Mouse (Mus musculus): ENCODE measurements around the gene Cacna2d1. TPM values are rescaled to one million over a fixed set of nuclear protein-coding genes. Genes with fewer than 3 reads are reported as not detected.

Cacna2d1 gene
- polyA plus RNA-seq, 2 experiments: 25.0 to 26.0 TPM

DNA sequence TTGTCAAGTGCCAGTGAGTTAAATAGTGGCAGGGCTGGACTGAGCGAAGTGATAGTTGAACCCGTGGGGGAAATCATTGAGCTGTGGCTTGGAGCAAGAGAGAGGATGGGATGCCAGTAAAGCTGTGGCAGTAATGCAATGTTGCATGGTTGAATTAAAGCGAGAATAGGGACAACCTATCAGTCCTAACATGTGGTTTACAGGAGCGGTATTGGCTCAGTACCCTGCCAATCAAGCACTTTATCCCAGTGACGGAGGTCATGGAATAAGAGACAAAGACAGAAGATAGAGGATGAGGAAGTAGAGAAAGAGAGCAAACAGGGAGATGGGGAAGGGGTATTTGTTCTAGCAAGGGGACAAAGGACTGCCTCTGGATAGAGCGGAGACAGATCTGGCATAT is 187.6 kb downstream of the Cacna2d1 start:
- no peak for TF ChIP-seq POLR2A (IDR thresholded peaks at IDR 0.05; ENCODE audit: borderline replicate concordance, extremely low read depth, insufficient read depth, insufficient read length)
- Histone ChIP-seq H3K9me3 (ENCODE audit: control insufficient read depth, low read length) (no peaks in the 10 kb centered on the region), H3K4me3 (replicated peaks; ENCODE audit: low read length) (no peak overlapping the region), H3K27ac (replicated peaks; ENCODE audit: low read depth, low read length) (no peak overlapping the region), H3K27me3 (ENCODE audit: control insufficient read depth, insufficient read depth, low read length) (no peaks in the 10 kb centered on the region), H3K4me1 (ENCODE audit: control insufficient read depth, insufficient read depth, low read length) (no peaks in the 10 kb centered on the region), H3K36me3 (ENCODE audit: control insufficient read depth, insufficient read depth, low read length) (no peaks in the 10 kb centered on the region), H3K9ac (ENCODE audit: low read depth, low read length, severe bottlenecking) (no peak overlapping the region), H3K4me2 (replicated peaks; ENCODE audit: low read depth, low read length, severe bottlenecking) (no peak overlapping the region)
- ATAC-seq (ENCODE audit: low FRiP score, low read depth) (no peak), DNase-seq (ENCODE audit: low spot score) (no peak)
- WGBS: 91% methylated on average over 6 of the region's 6 CpGs

- no peak for TF ChIP-seq POLR2A (IDR thresholded peaks at IDR 0.05; ENCODE audit: borderline replicate concordance, extremely low read depth, insufficient read depth, insufficient read length)
- H3K27ac ChIP-seq (replicated peaks; ENCODE audit: low read depth, low read length): no peak overlapping the region
- no peaks in the 10 kb centered on the region for H3K4me1 ChIP-seq (ENCODE audit: control insufficient read depth, insufficient read depth, low read length)
- no peaks in the 10 kb centered on the region for H3K27me3 ChIP-seq (ENCODE audit: control insufficient read depth, insufficient read depth, low read length)
- 79% methylated on average over 6 of the region's 6 CpGs for WGBS
- no peaks in the 10 kb centered on the region for H3K9me3 ChIP-seq (ENCODE audit: control insufficient read depth, low read length)
- H3K4me2 ChIP-seq (replicated peaks; ENCODE audit: low read depth, low read length, severe bottlenecking): no peak overlapping the region
- H3K36me3 ChIP-seq (ENCODE audit: control insufficient read depth, insufficient read depth, low read length): no peaks in the 10 kb centered on the region
- ATAC-seq (ENCODE audit: low FRiP score, low read depth): no peak
- H3K4me3 ChIP-seq (replicated peaks; ENCODE audit: low read length): no peak overlapping the region
- no peak overlapping the region for H3K9ac ChIP-seq (ENCODE audit: low read depth, low read length, severe bottlenecking)
- DNase-seq (ENCODE audit: low spot score): no peak
These were observed 200.0 kb downstream of the Cacna2d1 start for GRCm38 (mm10) chr5:16134286-16135094.

GRCm38 (mm10) chr5:16135986-16136385 is 201.5 kb downstream of the Cacna2d1 start:
- 59% methylated on average over 3 of the region's 3 CpGs for WGBS

DNA sequence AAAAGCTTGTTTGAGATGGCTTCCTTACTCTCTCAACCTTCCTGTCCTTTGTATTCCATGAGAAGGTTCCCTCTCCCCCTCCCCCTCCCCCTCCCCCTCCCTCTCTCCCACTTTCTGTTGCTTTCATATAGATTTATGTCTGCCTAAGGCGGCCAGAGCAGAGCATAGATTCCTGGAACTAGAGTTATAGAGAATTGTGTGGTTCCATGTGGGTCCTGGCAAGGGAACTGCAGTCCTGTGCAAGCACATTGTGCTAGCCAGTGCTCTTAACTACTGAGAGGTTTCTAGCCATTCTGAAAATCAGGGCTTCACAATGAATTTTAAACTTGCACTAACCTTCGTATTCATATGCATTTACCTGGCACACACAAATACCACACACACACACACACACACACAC is 202.3 kb downstream of the Cacna2d1 start:
- no peak for TF ChIP-seq POLR2A (IDR thresholded peaks at IDR 0.05; ENCODE audit: borderline replicate concordance, extremely low read depth, insufficient read depth, insufficient read length)
- Histone ChIP-seq H3K4me1 (ENCODE audit: control insufficient read depth, insufficient read depth, low read length) (no peaks in the 10 kb centered on the region), H3K27me3 (ENCODE audit: control insufficient read depth, insufficient read depth, low read length) (no peaks in the 10 kb centered on the region), H3K4me3 (replicated peaks; ENCODE audit: low read length) (no peak overlapping the region), H3K4me2 (replicated peaks; ENCODE audit: low read depth, low read length, severe bottlenecking) (no peak overlapping the region), H3K36me3 (ENCODE audit: control insufficient read depth, insufficient read depth, low read length) (no peaks in the 10 kb centered on the region), H3K9ac (ENCODE audit: low read depth, low read length, severe bottlenecking) (no peak overlapping the region), H3K9me3 (ENCODE audit: control insufficient read depth, low read length) (no peaks in the 10 kb centered on the region), H3K27ac (replicated peaks; ENCODE audit: low read depth, low read length) (no peak overlapping the region)
- 68% methylated on average over 2 of the region's 2 CpGs for WGBS
- ATAC-seq (ENCODE audit: low FRiP score, low read depth) (no peak), DNase-seq (ENCODE audit: low spot score) (no peak)

More at GRCm38 (mm10) chr5:16135986-16136385, 201.5 kb downstream of the Cacna2d1 start:
- no peak overlapping the region for H3K4me3 ChIP-seq (replicated peaks; ENCODE audit: low read length)
- no peaks in the 10 kb centered on the region for H3K9me3 ChIP-seq (ENCODE audit: control insufficient read depth, low read length)
- no peak for ATAC-seq (ENCODE audit: low FRiP score, low read depth)
- no peak for TF ChIP-seq POLR2A (IDR thresholded peaks at IDR 0.05; ENCODE audit: borderline replicate concordance, extremely low read depth, insufficient read depth, insufficient read length)
- H3K9ac ChIP-seq (ENCODE audit: low read depth, low read length, severe bottlenecking): no peak overlapping the region
- H3K36me3 ChIP-seq (ENCODE audit: control insufficient read depth, insufficient read depth, low read length): no peaks in the 10 kb centered on the region
- no peak overlapping the region for H3K4me2 ChIP-seq (replicated peaks; ENCODE audit: low read depth, low read length, severe bottlenecking)
- no peak overlapping the region for H3K27ac ChIP-seq (replicated peaks; ENCODE audit: low read depth, low read length)
- no peaks in the 10 kb centered on the region for H3K4me1 ChIP-seq (ENCODE audit: control insufficient read depth, insufficient read depth, low read length)
- DNase-seq (ENCODE audit: low spot score): no peak
- no peaks in the 10 kb centered on the region for H3K27me3 ChIP-seq (ENCODE audit: control insufficient read depth, insufficient read depth, low read length)

DNA sequence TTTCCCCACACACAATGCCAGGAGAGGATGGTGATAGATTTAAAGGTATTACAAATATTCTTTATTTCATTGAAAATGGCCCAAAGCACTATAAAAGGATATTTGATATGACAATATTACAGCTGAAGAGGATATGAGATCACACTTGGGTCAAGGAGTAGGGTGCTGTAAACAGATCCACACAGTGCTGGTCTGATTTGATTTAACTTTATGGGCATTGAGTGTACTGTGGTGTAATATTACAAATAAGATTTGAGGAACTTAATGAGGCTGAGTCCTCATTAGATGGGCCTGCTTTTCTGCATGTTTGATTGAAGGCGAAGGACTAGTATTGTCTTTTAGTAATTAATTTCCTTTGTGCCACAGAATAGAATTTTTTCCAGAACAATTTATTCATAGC is 212.1 kb downstream of the Cacna2d1 start:
- 69% methylated on average over 1 of the region's 1 CpGs for WGBS
- no peak for DNase-seq (ENCODE audit: low spot score)

More for the DNA sequence above, 212.1 kb downstream of the Cacna2d1 start:
- Histone ChIP-seq H3K4me2 (replicated peaks; ENCODE audit: low read depth, low read length, severe bottlenecking) (no peak overlapping the region), H3K36me3 (ENCODE audit: control insufficient read depth, insufficient read depth, low read length) (no peaks in the 10 kb centered on the region), H3K27me3 (ENCODE audit: control insufficient read depth, insufficient read depth, low read length) (no peaks in the 10 kb centered on the region), H3K9me3 (ENCODE audit: control insufficient read depth, low read length) (no peaks in the 10 kb centered on the region), H3K9ac (ENCODE audit: low read depth, low read length, severe bottlenecking) (no peak overlapping the region), H3K27ac (replicated peaks; ENCODE audit: low read depth, low read length) (no peak overlapping the region), H3K4me3 (replicated peaks; ENCODE audit: low read length) (no peak overlapping the region), H3K4me1 (ENCODE audit: control insufficient read depth, insufficient read depth, low read length) (no peaks in the 10 kb centered on the region)
- ATAC-seq (ENCODE audit: low FRiP score, low read depth): no peak
- TF ChIP-seq POLR2A (IDR thresholded peaks at IDR 0.05; ENCODE audit: borderline replicate concordance, extremely low read depth, insufficient read depth, insufficient read length): no peak

Data from limb, embryonic 14.5 days (tissue).